Mouse (Mus musculus) heart, adult 2 months (tissue): ENCODE data around the gene Tyk2. TPM values are rescaled to one million over a fixed set of nuclear protein-coding genes. Genes with fewer than 3 reads are reported as not detected.

Experiments
- DNase-seq, 2 experiments: peaks; one replicate each; pipeline ENCODE4 v3.0.0; 2021
- H3K27ac ChIP-seq: fragments of 200-600 bp; 2 replicates; pipeline ENCODE4 v1.8.1; 2022
- H3K27me3 ChIP-seq: fragments of 200-500 bp; 2 replicates; pipeline ENCODE4 v1.6.1; 2012; ENCODE audit warnings: mild to moderate bottlenecking, low read length, inconsistent platforms, mixed read lengths; ENCODE audit not compliant: control insufficient read depth, insufficient read depth
- H3K36me3 ChIP-seq: fragments of 200-500 bp; 2 replicates; pipeline ENCODE4 v1.6.1; 2012; ENCODE audit warnings: low read length, inconsistent platforms; ENCODE audit not compliant: control insufficient read depth, insufficient read depth
- H3K4me1 ChIP-seq: fragments of 200-500 bp; 2 replicates; pipeline ENCODE4 v1.6.1; 2011; ENCODE audit warnings: low read length; ENCODE audit not compliant: control insufficient read depth, insufficient read depth
- H3K4me3 ChIP-seq: fragments of 200-600 bp; 2 replicates; pipeline ENCODE4 v1.8.1; 2022
- H3K79me2 ChIP-seq: fragments of 200-500 bp; replicated peaks from 2 replicates; pipeline ENCODE4 v1.6.1; 2012; ENCODE audit warnings: mild to moderate bottlenecking, inconsistent platforms, low read length, moderate library complexity, mixed read lengths; ENCODE audit not compliant: control insufficient read depth, insufficient read depth
- H3K9ac ChIP-seq: fragments of 200-500 bp; 2 replicates; pipeline ENCODE4 v1.6.1; 2012; ENCODE audit warnings: low read depth, mild to moderate bottlenecking, control low read depth, inconsistent platforms, low read length, mixed read lengths
- CTCF ChIP-seq: fragments of 200-600 bp; IDR thresholded peaks from 2 replicates; pipeline ENCODE4 v1.8.1; 2022; ENCODE audit warnings: antibody characterized with exemption, mild to moderate bottlenecking, moderate library complexity
- EP300 ChIP-seq: fragments of 200-500 bp; IDR thresholded peaks from 2 replicates; pipeline ENCODE4 v1.6.1; 2011; ENCODE audit warnings: low read depth, low read length, control low read depth; ENCODE audit not compliant: insufficient read depth
- POLR2A ChIP-seq: fragments of 200-500 bp; IDR thresholded peaks from 2 replicates; pipeline ENCODE4 v1.6.1; 2011; ENCODE audit warnings: mild to moderate bottlenecking, low read depth, low read length, control low read depth; ENCODE audit not compliant: insufficient read depth
- WGBS: fragments of 180-500 bp; shearing (Covaris S2); methylation state at CpG from one replicate; pipeline ENCODE4 v1.1.7; 2018; 5-methylcytosine and 5-hydroxymethylcytosine counted together
- intact Hi-C: fragments of 180-260 bp; cut with DNase I; formaldehyde crosslinking; loops from one replicate; pipeline ENCODE4 v1.15.1; 2025
- polyA plus RNA-seq: library from polyadenylated mRNA; depleted of rRNA; stranded (reverse); fragments of >200 nt; gene quantifications from 2 replicates; pipeline ENCODE4 v1.2.3, GENCODE M21; 2012
- total RNA-seq, 2 experiments: library from RNA; stranded (reverse); gene quantifications; 2 replicates each; pipeline ENCODE4 v1.2.3; 2021

The Tyk2 gene
- total and polyA plus RNA-seq, 3 experiments = 7.3 to 13.5 (median 8.1) TPM

DNA sequence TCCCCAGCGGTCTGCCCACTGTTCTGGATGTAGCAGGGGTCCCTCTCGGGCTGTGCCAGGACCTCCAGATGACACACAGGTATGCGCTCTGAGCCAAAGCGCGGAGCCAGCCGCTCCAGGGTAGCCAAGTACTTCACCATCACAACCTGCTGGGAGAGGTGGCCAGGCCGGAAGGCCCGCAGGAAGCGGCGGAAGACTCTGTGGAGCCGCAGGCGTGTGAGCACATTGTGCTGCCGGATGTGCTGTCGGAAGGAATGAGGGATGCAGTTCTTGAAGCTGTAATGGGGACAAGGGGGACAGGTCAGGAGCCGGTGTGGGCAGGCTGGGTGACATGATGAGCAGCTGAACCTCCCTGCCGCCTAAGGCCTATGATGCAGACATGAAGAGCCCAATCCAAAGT lies 9.6 kb downstream of the Tyk2 start:
- Histone ChIP-seq H3K36me3 (no peaks in the 10 kb centered on the region), H3K4me3 (no peak overlapping the region), H3K27me3 (no peaks in the 10 kb centered on the region), H3K27ac (no peak overlapping the region), H3K4me1 (peaks cover 4% of the 10 kb centered on the region; the same call in 1 of the 2 replicates), H3K9ac (no peak overlapping the region), H3K79me2 (no peaks in the 10 kb centered on the region)
- TF ChIP-seq CTCF (no peak), POLR2A (no peak), EP300 (no peak)
- intact Hi-C loops = no loop called here
- 87% methylated on average over 16 of the region's 16 CpGs for WGBS
- DNase-seq = no peak

DNA sequence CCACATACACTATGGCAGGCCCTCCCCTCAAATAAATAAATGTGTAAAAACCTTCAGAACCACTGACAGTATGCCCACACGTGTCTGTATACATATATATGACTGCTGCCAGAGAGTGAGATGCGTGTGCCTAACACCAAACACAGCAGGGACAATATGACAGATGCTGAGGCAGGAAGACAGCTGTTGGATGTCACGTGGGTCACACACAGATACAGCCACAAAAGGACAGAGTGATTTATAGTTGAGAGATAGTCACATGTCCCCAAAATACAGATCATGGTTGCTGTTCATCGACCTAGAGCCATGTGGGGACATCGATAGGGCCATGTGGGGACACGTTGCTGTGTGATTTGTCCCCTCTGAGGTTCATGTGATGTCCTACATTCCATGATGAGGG lies 14.0 kb downstream of the Tyk2 start:
- Histone ChIP-seq H3K36me3 (no peaks in the 10 kb centered on the region), H3K9ac (no peak overlapping the region), H3K79me2 (no peaks in the 10 kb centered on the region), H3K4me1 (no peaks in the 10 kb centered on the region), H3K27ac (no peak overlapping the region), H3K4me3 (no peak overlapping the region), H3K27me3 (no peaks in the 10 kb centered on the region)
- intact Hi-C loops = no loop called here
- 73% methylated on average over 6 of the region's 6 CpGs for WGBS
- DNase-seq = no peak
- TF ChIP-seq EP300 (no peak), POLR2A (no peak), CTCF (no peak)

DNA sequence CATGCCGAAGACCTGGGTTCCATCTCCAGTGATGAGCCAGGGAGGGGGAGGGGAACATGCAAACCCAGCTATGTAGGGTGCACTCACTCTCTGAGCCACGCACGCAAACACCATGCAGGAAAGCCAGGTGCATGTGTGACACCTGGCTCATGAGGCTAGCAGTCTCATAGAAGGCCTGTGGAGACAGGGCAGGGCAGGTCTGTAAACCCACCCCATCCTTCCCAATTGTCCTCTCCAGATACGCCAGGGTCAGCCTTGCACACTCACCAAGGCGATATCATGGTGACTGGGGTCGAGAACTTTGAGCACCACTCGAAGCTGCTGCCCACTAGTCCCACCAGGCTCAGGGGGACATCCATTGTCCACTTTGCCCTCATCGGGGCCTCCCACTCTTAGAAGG lies 15.9 kb downstream of the Tyk2 start:
- no peaks in the 10 kb centered on the region for H3K36me3 ChIP-seq
- no peaks in the 10 kb centered on the region for H3K79me2 ChIP-seq
- no peak overlapping the region for H3K4me3 ChIP-seq
- H3K27ac ChIP-seq = no peak overlapping the region
- no peaks in the 10 kb centered on the region for H3K4me1 ChIP-seq
- no peak overlapping the region for H3K9ac ChIP-seq
- H3K27me3 ChIP-seq = no peaks in the 10 kb centered on the region
- no peak for DNase-seq
- no peak for TF ChIP-seq EP300
- TF ChIP-seq POLR2A = no peak
- TF ChIP-seq CTCF = no peak
- 92% methylated on average over 8 of the region's 8 CpGs for WGBS
- intact Hi-C loops = no loop called here

GRCm38 (mm10) chr9:21114190-21114589 lies 16.9 kb downstream of the Tyk2 start:
- WGBS = 88% methylated on average over 7 of the region's 7 CpGs
- TF ChIP-seq EP300 (no peak), CTCF (no peak), POLR2A (no peak)
- H3K36me3 ChIP-seq = no peaks in the 10 kb centered on the region
- no peak overlapping the region for H3K27ac ChIP-seq
- H3K27me3 ChIP-seq = no peaks in the 10 kb centered on the region
- no peak overlapping the region for H3K9ac ChIP-seq
- H3K4me3 ChIP-seq = no peak overlapping the region
- DNase-seq = no peak
- intact Hi-C loops = no loop called here
- no peaks in the 10 kb centered on the region for H3K4me1 ChIP-seq
- H3K79me2 ChIP-seq = no peaks in the 10 kb centered on the region

DNA sequence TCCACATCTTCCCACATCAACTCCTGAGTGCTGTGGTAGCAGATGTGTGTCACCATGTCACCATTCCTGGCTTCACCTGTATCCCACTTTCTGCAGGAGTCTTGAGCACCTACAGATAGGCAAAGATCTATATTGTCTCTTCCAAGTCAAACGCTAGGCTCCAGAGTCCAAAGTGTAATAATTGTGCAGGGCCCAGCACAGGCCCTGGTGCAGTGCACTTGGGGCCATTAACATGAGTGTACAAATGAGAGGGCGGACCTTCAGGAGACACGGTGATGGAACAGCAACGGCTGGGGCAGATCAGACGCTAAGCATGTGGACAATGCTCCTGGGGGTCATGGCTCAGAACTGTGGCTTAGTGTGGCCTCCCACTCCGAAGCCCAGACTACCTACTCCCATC lies 17.3 kb downstream of the Tyk2 start:
- 90% methylated on average over 6 of the region's 6 CpGs for WGBS
- no peaks in the 10 kb centered on the region for H3K36me3 ChIP-seq
- H3K9ac ChIP-seq = no peak overlapping the region
- no peaks in the 10 kb centered on the region for H3K4me1 ChIP-seq
- intact Hi-C loops = no loop called here
- no peak overlapping the region for H3K27ac ChIP-seq
- DNase-seq = no peak
- TF ChIP-seq POLR2A (no peak), CTCF (no peak), EP300 (no peak)
- no peaks in the 10 kb centered on the region for H3K27me3 ChIP-seq
- no peaks in the 10 kb centered on the region for H3K79me2 ChIP-seq
- no peak overlapping the region for H3K4me3 ChIP-seq

DNA sequence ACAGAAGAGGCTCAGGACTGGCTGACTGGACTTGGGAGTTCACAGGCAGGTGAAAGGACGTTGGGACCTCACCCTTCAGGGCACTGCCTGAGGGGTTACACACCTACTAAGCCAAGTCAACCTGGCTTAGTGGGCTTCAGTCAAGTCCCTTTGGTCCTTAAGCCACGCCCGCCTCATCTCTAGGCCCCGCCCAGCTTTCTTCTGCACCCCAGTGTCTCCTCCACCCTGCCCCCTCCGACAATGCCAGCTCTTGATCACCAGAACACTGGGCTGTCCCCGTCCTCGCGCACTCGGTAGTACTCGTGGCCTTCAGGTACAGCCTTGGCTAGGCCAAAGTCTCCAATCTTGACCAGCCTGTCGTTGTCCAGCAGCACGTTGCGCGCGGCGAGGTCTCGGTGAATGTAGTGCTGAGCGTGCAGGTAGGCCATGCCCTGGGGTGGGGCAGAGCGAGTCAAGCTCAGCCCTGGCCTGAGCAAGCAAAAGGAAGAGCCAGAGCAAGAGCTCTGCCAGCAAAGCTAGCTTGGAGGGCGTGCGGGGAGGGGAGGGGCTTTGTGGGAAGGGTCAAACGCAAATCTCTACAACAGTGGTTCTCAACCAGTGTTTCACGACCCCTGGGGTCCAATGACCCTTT lies 23.3 kb downstream of the Tyk2 start:
- 67% methylated on average over 23 of the region's 23 CpGs for WGBS
- no peak for TF ChIP-seq POLR2A
- TF ChIP-seq CTCF = no peak
- no peak for TF ChIP-seq EP300
- no peak overlapping the region for H3K27ac ChIP-seq
- no peak overlapping the region for H3K9ac ChIP-seq
- no peak overlapping the region for H3K4me3 ChIP-seq
- intact Hi-C loops = no loop called here
- no peaks in the 10 kb centered on the region for H3K36me3 ChIP-seq
- DNase-seq = no peak
- no peaks in the 10 kb centered on the region for H3K79me2 ChIP-seq
- H3K4me1 ChIP-seq = no peaks in the 10 kb centered on the region
- H3K27me3 ChIP-seq = no peaks in the 10 kb centered on the region
